Mouse (Mus musculus): ENCODE measurements at regions not wholly inside any gene's neighbourhood (a gene's known extent, or its start where the extent isn't known, plus 50 kb on each side); places are given as distances from the start of the nearest gene placed in this dataset.

DNA sequence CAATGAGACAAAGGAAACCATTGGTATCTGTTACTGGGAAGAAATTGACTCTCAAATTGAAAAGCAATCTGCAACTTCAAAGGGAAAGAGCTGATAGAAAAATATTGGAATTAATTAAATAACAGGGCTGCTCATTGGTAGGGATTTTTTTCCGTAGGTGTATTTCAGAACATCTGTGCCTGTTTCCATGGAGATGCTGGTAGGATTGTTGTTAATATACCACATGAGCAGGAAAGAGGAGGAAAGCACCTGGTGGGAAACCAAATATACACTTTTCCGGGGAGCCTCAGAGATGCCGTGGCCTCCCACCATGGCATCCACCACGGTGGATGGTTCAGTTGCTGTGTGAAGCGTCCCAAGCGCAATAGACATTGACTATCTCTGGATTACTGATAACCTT lies 428.0 kb upstream of the Sphkap start:
- no peak for DNase-seq (ENCODE audit: extremely low spot score, low spot score)

DNA sequence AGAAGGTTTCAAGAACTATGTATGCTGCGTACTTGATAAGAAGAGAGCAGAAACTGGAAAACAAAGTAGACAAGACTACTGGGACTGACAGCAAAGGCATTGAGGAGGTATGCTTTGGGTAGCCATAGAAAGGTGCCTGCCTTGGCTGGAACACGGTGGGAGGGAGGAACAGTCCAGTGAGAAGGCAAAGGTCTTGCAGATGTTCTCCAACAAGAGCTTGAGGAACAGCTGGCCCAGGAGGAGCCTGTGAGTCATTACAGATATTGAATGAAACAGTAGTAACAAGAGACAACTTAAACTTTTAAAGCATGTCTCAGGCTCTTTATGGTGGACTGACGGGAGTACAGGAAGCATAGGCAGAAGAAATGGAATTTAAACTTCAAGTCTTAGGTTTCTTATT lies 424.9 kb upstream of the Sphkap start:
- no peak for DNase-seq (ENCODE audit: extremely low spot score, low spot score)

- no peak for DNase-seq (ENCODE audit: extremely low spot score, low spot score)
Observed at GRCm38 (mm10) chr1:83831900-83832535, 424.0 kb upstream of the Sphkap start.

DNA sequence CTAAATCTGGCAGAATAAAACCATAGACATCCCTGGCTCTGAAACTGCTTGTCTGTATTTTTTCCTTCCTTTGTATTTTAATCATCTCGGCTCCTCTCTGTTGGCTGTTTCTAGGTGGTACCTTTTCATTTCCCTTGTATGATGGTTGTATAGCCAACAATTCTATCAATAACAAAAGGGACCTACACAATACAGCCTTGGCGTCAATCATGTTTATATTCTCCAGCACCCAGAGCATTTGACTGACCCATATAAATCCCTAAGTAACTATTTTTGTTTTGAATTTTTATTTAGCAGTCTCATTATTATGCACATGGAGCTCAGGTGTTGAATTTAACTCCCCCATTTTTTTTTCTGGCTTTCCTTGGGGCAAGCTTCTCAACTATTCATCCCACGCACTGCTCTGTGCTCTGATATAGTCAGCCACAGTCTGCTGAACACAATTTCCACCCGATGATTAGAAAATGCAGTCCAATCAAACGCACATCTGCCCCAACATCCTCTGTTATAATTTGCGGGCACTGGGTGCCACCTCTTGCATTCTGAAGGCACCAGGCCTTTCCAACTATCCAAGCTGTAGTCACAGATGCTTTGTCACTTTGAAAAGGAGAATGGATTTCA lies 422.1 kb upstream of the Sphkap start:
- no peak for DNase-seq (ENCODE audit: extremely low spot score, low spot score)

GRCm38 (mm10) chr1:83811162-83811561 lies 403.2 kb upstream of the Sphkap start:
- DNase-seq (ENCODE audit: extremely low spot score, low spot score), result peak; percentile 25

DNA sequence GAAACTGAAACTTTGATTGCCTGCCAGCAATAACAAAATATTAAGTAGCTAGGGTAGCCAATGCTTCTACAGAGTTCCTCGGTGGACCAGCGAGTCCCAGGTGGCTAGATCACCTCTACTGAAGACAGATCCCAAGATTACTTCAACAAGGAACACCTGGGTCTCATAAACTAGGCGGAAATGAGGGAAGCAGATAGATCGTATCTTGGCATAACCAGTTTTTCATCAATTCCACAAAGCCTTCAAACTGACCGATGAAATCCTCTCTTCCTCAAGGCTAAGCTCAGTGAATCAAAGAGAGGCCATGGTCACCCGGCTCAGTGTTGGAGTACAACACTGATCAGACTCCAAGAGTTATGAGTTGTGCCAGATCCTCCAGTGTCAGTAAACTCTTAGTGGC lies 400.4 kb upstream of the Sphkap start:
- DNase-seq (ENCODE audit: extremely low spot score, low spot score), result no peak

DNA sequence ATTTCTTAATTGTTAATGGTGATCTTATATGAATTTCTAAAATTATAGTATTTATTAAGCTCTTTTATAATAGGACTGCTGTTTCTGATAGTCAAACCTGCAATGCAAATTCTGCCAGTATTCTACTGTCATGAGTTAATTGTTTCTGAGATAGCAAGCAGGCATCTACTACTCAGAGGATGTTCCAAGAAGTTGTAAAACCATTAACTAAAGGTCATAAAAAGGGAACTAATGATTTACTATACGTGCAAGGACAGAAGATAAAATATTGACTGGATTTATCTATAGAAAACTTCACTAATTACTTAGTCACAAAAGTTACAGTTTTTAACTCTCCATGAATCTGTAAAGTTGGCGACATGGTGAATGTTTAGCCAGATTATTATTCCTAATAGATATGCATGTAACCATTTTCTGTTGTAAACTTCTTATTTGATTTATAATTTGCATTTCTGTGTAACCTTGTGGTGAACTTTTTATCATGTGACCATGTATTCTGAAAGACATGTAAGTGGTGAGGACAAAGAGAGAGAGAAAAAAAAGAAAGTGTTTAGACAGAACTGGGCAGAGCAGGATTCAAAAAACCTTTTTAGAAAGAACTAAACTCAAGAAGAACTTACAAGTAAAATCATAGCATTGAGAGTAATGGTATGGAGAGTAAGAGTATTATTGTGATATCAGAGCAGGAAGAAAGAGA lies 395.5 kb upstream of the Sphkap start:
- no peak for DNase-seq (ENCODE audit: extremely low spot score, low spot score)

- no peak for DNase-seq (ENCODE audit: extremely low spot score, low spot score)
Observed at GRCm38 (mm10) chr1:83801759-83802158, 393.8 kb upstream of the Sphkap start.

DNA sequence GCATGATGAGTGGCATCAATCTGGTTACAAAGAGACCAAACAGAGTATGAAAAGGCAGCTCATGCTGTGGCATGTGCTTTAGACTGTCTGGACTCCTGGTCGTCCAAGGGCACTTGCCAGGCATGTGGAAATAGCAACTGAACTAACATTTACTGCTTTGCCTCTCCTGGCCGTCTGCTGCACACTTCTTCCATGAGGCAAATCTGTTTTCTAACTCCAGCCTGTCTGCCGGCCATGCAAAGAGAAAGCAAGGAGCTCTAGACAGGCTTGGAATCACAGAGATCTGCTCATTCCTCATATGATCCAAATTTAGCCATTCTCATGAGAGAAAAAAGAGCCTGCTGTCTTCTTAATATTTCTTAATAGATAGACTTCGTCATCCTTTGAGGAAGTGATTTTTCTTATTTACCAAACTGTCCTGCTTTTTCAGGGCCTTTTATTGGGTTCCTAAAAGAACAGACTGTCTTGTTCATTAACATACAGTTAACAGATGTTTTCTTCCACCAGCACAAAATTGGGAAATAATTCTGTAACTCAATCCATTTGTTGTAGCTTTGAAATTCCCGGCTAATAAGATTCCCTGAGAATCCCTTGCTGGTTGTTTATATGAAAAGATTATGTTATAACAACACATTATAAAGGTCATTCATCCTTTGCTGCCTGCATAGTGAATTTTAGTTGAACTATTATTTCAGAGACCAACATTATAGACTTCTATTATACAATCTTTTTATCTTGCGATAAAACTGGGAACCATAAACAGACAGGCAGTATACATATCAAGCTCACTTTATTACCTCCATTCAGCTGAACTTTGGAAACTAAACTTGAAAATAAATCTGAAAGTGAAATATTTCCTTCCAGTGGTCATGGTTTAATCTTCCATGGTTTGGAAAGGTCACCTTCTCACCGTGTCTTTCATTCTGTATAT lies 389.2 kb upstream of the Sphkap start:
- no peak for DNase-seq (ENCODE audit: extremely low spot score, low spot score)

DNA sequence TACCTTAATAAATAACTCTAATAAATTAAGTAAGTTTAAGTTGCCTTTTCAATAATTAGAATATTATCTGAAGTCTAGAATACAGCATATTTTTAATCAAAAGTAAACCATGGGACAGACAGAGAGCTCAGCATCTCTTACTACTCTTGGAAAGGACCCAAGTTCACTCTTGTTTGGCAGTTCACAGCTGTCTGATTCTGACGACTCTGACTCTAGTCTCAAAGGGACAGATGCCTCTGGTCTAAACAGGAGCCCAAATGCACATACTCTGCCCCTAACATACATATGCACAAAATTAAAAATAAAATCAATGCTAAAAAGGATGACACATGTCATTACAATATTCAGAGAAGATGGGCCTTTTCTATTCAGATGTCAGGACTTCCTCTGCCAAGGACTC lies 369.2 kb upstream of the Sphkap start:
- DNase-seq (ENCODE audit: extremely low spot score, low spot score), result no peak

DNA sequence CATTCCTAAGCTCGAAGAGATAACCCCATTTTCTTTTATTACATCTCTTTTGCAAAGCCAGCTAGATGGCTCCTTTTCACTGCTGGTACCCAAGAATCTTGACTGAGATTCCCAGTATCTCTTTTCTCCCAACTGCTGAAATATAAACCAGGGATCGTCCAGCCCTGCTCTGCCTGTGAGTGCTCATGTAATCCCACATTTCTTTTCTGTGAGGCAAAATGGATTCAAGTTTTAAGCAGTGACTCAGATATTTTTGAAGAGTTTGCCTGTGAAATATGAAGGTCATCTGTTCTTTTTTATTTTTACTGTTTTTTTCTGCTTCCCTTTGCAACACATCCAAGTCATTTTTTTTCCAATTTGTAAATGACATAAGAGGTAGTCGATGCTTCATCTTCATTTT lies 363.2 kb upstream of the Sphkap start:
- DNase-seq (ENCODE audit: extremely low spot score, low spot score), result no peak

DNA sequence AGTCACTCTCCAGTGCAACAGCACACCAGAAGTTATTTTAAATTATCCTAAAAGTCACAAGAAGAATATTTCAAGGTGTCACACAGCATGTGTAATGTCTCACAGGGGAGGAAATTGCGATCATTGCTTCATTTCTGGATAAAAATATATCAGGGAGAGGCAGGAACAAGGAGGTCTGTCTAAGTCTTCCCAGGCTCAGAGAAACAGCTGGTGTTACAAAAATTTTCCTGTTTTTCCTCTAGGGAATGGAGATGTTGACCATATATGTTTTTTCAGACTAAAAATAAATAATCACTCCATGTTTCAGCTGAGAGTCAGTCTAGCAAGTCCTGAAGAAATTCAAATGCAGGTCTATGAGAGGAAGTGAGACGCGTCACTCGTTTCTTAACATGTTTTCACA lies 353.5 kb upstream of the Sphkap start:
- no peak for DNase-seq (ENCODE audit: extremely low spot score, low spot score)

DNA sequence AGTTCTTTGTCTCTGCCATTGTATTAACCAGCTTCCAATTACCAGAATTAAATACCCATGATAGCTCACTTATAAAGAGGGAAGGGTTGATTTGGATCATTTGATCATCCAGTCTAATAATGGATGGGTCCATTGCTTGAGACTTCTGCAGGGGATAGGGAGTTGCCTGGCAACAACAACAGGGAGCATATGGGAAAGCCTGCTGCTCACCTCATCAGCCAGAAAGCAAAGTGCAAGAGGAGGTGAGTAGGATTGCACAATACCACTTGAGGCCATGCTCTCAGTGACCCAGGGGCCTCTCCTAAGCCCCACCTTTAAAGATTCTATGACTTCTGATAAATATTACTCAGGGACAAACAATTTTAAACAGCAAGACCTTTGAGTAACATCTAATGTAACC lies 348.9 kb upstream of the Sphkap start:
- no peak for DNase-seq (ENCODE audit: extremely low spot score, low spot score)

DNA sequence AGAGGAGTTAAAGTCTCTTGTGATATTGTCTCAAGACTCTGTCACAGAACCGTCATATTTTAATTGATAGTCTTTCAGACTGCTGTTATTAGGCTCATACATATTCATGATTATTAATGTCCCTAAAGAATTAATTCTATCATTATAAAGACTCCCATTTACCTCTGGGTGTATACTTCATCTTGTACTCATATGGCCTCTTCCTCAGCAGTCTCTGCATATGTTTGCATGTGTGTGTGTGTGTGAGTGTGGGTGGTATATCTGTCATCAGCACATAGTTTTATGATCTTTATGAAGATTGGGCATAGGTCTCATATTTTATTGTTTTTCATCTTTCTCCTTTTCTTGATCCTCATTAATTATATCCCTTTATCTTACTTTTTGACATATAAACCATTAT lies 347.3 kb upstream of the Sphkap start:
- DNase-seq (ENCODE audit: extremely low spot score, low spot score), result no peak

DNA sequence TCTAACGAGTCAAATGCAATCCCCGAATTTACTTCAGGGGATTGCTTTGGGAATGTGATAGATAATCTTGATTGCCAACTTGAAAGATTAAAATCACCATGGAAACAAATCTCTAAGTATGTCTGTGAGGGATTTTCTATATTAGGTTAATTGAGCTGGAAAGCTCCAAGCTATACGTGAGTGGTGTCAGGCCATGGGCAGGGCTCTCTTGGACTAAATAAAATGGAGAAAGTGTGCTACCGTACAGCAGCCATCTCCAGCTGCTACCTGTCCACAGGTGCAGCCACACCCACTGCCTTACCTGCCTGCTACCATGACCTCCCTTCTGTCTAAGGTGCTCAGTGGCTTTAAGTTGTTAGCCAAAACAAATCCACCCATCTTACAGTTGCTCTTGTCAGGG lies 345.0 kb upstream of the Sphkap start:
- DNase-seq (ENCODE audit: extremely low spot score, low spot score), result no peak

DNA sequence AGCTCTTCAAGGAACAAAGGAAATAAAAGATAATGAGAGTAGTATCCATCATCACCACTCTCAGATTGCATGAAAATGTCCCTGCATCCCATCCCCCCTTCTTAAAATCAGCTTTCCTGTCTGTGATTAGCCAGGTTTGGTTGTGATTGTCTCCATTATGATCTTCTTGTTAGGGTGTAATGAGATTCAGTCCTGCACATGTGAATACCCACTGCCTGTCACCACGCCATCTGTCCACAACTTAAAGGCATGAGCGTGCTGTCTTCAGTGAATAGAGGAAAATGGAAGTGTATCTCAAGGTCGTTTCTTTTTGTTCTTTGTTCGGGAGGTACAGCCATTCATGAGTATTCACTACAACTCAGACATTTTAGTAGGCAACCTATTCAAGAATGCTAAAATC lies 341.0 kb upstream of the Sphkap start:
- no peak for DNase-seq (ENCODE audit: extremely low spot score, low spot score)

- DNase-seq (ENCODE audit: extremely low spot score, low spot score), result no peak
Observed at GRCm38 (mm10) chr1:83748061-83748460, 340.1 kb upstream of the Sphkap start.

DNA sequence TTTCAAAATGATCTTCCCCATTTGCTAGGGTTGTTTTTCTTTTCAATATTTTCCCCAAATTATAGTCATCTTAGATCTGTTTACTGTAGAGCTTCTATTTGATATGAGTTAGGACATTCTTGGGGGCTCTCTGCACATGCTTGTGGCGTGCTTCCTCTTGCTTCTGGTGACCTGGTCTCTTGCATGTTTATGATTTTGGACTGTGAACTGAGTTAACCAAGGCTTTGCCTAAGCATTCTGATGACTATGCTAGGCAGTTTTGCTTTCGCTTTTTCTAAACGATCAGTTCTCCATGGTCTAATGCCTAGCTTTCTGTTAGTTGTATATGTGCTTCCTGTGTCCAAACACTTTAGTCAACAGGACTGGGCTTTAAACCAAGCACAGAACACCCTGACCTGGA lies 339.4 kb upstream of the Sphkap start:
- no peak for DNase-seq (ENCODE audit: extremely low spot score, low spot score)

DNA sequence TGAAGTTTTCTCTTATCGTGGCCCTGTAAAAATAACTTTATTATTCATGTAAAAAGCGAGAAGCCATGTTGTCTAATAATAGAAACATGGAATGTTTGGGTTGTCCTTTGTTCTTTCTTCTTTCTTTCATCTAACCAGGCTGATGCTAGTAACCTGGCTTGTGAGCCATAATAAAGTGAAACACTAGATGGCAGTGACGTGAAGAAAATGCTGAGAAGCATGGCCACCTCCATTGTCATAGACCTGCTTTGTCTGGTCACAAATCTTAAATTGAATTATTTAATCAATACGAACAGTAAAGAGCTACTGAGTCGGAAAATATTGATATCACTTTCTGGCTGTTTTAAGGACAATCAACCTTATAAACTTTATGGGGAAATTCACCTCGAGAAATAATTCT lies 338.0 kb upstream of the Sphkap start:
- peak; percentile 35 for DNase-seq (ENCODE audit: extremely low spot score, low spot score)

GRCm38 (mm10) chr1:83736428-83737117 lies 328.6 kb upstream of the Sphkap start:
- DNase-seq (ENCODE audit: extremely low spot score, low spot score), result no peak

DNA sequence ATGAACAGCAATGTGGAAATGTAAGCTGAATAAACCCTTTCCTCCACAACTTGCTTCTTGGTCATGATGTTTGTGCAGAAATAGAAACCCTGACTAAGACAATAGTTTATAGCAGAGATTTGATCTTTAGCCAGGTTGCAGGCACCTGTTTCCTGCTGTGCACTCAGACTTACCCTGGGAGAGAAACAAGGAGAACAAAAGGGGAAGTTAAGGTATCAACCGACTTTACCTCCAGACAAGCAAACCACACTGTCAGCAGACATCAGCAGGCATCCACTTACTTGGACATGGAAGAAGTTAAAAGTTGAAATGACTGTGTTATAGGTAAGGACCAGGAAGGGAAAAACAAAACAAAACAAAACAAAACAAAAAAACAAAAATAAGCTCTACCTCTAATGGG lies 323.7 kb upstream of the Sphkap start:
- DNase-seq (ENCODE audit: extremely low spot score, low spot score), result no peak

All from neural tube, embryonic 10.5 days (tissue).